Mouse (Mus musculus) embryo, embryonic 9.5 days (tissue): ENCODE results near the gene Iqschfp.

Source experiments
- DNase-seq: peaks from one replicate; pipeline ENCODE4 v3.0.0-alpha.2; 2017; ENCODE audit errors: extremely low spot score

The Iqschfp gene

GRCm38 (mm10) chr3:67892026-67892705, at the start of gene Iqschfp, which contains the start of gene Iqcj:
TSS of gene Iqschfp (plus strand) at chr3:67892232.
TSS of gene Iqcj (plus strand) at chr3:67892220.
- no peak for DNase-seq

- no peak for DNase-seq
Observed at GRCm38 (mm10) chr3:67852397-67852796, 39.6 kb upstream of the Iqschfp start.

- no peak for DNase-seq
Observed at GRCm38 (mm10) chr3:67861524-67861923, 30.5 kb upstream of the Iqschfp start.

DNA sequence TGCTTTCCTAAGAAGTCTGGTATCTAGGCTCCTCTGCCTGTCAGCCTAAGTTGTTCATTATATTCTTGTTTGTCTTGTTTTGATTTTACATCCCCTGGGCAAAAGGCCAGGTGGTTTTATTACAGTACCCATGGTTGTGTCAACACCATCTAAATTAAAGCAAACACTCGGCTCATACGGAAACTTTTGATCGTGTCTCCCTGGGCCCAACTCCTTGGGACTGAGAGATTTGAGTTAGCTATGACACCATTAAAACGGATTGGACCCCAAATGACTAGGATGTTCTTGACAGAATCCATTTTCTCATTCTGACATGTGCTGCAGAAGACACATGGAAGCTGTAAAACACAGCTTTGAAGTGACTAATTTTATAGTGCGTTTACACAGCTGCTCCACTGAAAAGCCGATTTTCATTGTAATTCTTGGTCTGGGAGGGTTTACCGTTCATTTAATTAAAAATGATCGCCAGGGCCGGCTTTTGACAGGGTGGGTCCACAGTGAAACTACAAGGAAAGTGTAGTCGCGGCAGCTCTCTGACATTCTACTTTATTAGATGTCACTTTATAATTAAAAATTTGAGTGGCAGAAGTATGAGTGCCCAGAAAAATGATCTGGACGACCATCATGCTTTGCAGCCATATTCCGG, 24.5 kb upstream of the Iqschfp start:
- no peak for DNase-seq

DNA sequence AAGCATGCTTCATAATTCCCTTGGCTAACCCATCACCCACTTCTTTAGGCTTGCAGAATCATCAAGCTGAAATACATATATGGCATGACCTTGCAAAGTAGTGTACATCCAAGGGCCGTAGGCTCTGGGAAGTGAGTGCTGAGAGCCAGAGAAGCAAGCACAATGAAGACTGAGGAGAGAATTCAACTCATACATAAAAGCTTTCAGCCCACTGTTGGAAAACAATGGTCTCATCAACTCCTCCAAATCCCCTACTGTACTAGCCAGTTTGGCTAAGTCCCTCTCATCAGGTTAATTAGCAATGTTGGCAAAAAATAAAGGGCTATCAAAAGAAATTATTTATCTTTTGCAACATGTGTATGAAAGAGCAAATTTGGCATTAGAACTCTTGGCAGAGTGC, 22.6 kb upstream of the Iqschfp start:
- DNase-seq = no peak

GRCm38 (mm10) chr3:67877253-67877652, 14.8 kb upstream of the Iqschfp start:
- DNase-seq = no peak

DNA sequence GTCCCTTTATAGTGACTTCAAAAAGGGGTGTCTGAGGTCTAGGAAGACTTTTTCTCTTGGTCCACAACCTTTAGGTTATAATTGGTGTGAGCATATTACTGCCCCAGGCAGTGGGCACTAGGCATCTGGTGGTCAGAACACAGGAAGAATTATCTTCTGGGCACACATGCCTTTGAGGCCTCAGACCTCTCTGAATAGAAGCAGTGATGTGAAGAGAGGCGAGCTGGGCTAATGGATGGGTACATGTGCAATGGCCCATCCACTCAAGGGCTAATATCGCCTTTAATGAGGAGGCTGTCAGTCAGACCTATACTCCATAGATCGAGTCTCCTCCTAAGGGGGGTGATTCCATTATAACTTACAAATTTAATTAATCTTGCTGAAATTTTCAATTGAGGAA, 7.7 kb upstream of the Iqschfp start:
- no peak for DNase-seq

DNA sequence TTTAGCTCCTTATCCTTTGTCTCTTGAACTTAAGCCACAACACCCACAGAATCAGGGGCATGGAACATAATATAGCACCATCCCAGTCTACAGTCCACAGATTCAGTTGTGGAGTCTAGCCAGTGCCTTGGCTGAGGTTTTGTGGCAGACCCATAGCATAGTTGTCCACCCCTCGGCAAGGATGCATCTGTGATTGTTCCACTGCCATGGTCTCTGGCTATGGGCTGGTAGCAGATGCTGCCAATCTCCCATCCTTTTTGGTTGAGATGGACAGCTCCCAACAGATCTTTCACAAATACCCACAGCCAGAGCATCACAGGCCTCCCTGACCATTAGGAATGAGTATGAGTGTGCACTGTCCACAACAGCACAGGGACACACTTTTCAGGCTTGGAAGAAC, 5.9 kb upstream of the Iqschfp start:
- no peak for DNase-seq

DNA sequence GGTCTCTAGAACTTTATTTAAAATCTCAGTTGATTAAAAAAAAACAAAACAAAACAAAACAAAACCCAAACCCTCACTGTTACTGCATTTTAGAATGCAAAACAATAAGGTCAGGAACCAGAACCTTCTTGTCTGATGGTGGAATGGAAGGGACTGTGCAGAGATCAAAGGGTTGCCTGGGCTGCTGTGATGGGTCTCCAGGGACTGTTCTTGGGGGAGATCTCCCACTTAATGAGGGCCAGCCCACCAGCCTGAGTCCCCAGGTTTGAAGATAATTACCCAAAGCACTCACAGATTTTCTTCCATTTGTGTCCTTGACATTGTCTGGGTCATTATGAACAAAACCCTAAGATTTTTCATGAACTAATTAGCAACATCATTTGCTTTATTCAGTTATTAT, 4.8 kb upstream of the Iqschfp start:
- DNase-seq = no peak

DNA sequence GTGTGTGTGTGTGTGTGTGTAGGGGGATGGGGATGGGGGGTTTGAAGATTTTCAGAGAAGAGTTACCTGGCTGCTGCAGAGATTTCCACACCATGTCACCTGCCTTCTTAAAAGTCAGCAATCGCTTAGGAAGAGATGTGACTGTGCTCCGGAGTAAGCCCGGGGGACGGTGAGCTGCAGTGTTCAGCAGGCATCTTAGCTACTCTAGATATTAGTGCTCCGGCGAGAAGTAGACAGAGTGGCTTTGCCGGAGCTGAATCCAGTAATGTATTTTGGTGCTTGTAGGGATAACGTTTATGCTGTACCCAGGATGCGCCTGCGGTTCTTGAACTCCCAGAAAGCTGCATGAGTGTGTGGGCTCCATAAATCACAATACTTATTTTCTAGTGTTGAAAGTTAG, 736 bp downstream of the Iqschfp start:
- no peak for DNase-seq

DNA sequence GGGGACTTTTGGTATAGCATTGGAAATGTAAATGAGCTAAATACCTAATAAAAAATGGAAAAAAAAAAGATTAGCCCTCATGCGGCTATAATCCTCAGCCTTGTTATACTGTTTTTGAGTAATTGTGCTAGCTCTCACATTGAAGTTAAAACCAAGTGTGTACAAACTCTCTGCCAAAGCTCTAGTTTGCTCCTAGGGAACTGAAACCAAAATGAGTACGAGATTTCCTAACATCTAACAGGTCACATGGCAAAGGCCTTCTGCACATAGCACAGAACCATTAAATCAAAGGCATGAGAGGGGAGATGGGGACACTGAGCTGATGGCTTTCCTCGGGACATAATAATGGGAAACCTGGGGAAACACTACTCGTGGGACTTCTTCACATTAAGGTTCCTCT, 10.5 kb downstream of the Iqschfp start:
- DNase-seq = no peak

DNA sequence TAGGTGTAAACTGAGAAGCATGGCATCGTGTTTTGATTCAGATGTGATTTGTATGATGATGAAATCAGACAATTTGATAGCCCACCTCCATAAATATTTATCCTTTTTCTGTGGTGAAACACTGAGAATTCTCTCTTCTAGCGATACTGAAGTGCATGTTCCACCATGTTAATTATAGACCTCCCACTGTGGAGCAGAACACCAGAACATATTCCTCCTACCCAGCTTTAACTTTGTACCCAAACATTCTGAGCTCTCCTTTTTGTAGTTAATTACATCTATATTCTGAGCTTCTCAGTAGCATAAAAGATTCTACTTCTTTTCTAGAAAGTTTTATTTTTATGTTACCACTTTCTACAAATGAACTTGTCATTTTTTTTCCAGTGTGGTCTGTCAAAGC, 16.6 kb downstream of the Iqschfp start:
- DNase-seq = no peak

DNA sequence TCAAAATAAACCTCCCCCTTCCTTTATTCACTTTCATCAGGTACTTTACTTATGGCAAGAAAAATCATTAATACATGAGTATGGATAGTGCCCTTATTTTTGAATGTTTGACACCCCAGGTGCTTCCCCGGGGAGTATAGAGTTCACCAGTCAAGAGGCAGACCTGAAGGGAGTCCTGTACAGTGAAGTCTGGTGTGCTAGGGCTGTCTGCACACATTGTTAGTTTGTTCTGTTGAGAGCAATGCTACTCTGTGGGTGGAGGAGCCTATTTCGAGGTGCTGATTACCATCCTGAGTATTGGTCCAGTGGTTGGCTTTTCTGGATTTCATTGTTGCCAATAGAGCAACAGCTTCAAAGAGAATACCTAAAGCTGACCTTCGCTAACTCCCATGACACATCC, 26.1 kb downstream of the Iqschfp start:
- no peak for DNase-seq

DNA sequence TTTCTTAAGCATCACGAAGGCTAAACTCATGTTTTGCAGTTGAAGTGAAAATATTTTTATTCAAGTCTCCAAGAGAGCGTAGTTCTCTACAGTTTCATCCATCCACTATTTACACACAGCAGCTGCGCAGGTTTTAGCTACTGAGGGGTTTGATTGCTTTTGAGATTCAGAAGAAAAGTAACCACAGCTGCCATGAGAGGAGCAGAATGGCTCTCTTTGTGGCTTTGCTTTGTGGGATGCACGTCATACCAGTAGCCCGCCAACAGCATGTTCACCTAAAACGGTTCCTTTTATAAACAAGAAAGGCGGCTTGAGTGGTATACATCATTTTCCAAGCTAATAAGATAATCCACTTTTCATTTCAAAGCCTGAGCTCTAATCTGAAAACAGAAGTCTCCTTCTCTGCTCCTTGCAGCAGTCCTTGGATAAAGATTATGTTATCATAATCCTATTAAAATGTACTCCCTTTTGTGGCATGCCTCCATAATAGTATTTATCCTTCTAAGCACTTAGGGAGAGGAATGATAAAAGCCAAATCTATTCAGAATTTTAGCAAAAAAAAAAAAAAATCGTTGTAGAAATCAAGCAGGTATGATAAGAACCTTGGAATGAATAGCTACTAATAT, 26.7 kb downstream of the Iqschfp start:
- no peak for DNase-seq

GRCm38 (mm10) chr3:67923095-67923494, 31.1 kb downstream of the Iqschfp start:
- no peak for DNase-seq

DNA sequence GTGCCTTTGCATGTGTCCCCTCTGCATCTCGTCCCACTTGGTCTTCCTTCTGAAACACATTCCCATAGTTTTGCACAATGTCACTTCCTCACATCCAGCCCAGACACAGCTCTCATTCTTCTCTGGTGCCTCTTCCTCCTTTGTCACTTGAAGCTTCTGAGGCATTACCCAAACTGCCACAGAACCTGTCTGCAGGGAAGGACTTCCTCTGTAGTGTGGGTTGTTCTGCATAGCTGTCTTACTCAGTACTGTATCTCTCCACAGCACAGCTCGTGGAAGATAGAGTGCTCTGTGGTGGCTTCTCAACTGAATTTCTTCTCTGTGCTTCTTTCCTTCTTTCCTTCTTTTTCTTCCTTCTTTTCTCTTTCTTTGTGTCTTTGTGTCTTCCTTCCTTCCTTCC, 33.4 kb downstream of the Iqschfp start:
- DNase-seq = no peak

- DNase-seq = no peak
Observed at GRCm38 (mm10) chr3:67930424-67931133, 38.5 kb downstream of the Iqschfp start.

GRCm38 (mm10) chr3:67931181-67931580, 39.1 kb downstream of the Iqschfp start:
- no peak for DNase-seq

- DNase-seq = no peak
Observed at GRCm38 (mm10) chr3:67931914-67932313, 39.9 kb downstream of the Iqschfp start.

DNA sequence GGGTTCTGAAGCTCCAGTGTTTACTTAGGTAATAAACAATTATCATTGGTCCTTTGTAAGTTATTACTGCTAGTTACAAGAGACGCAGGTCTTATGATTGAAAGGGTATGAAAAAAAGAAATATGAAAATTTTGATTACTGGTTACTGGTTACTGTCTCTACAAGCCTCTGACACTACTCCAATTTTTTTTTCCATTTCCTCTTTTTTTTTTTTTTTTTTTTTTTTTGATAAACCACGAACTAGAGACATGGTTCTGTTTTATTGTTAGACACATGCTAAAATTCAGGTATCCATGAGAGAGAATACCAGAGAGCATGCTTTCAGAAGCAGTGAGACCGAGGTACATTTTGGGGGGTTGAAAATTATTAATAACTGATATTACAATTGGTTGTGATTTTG, 43.8 kb downstream of the Iqschfp start:
- DNase-seq = no peak

DNA sequence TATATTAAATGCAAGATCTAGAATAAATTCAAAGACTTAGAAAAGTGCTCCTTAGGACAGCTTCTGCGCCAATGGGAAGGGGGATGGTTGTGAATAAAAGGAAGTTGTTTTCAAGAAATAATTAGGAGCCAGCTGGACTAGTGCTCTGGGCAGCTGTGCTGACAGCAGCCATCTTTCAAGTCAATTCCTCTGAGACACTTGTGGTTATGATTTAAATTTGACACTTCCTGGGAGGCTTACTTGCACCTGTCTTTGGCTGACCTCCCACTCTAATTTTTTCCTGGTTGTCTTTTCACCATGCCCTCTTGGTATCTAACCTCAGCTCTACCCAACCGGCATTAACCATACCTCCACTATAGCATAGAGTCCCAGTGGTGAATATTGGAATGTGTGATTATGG, 55.0 kb downstream of the Iqschfp start:
- DNase-seq = no peak

DNA sequence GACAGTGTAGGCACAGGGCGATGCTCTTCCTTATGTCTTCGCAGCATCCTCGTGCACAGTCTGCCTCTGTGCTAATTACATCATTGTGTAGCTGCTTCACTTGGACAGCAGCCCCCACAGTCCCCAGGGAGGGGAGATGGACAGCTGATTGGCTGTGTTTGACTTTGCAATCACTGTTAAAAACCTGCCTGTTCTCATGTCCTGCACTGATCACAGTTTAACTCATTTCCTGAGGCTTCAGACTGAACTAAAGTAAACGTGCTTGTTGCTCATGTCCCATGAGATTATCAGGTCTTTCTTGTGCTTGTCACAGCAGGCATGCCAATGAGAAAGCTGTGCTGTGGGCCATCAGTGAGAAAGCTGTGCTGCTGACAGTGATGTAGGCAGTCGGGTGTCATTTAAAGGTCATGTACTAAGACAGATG, 60.5 kb downstream of the Iqschfp start:
- peak; percentile 25 for DNase-seq
